Mouse (Mus musculus) adrenal gland, postnatal 14 days (tissue): Measurements from ENCODE around the gene Hyls1. TPM values are rescaled to one million over a fixed set of nuclear protein-coding genes. Genes with fewer than 3 reads are reported as not detected.

Experiments used
- total RNA-seq: library from RNA; stranded (reverse); gene quantifications from 2 replicates; pipeline ENCODE4 v1.2.3, GENCODE M21; 2021

Hyls1 gene
- total RNA-seq, 1 experiment from 2014 or later = 4.2 TPM

Other genes starting within 250 kb of the Hyls1 start
- gene Cdon, start 149.3 kb downstream of the Hyls1 start, total RNA-seq = 22.1 and 24.4 TPM in 2 replicates
- not detected in 2 replicates for gene Gm1113, start 52.1 kb downstream of the Hyls1 start, total RNA-seq
- gene Ddx25, start 11.9 kb downstream of the Hyls1 start, total RNA-seq = 0.67 and 0.68 TPM in 2 replicates
- 14.1 and 16.3 TPM in 2 replicates for gene Pus3, start 11.8 kb downstream of the Hyls1 start, total RNA-seq
- gene Pate2, start 114 bp downstream of the Hyls1 start, total RNA-seq = 0.26 TPM in 1 of 2 replicates, not detected in the other
- gene Pate4, start 41.5 kb upstream of the Hyls1 start, total RNA-seq = not detected in 2 replicates
- gene Pate3, start 77.8 kb upstream of the Hyls1 start, total RNA-seq = not detected in 2 replicates
- not detected in 2 replicates for gene Pate1, start 117.0 kb upstream of the Hyls1 start, total RNA-seq
- gene Gm17677, start 170.7 kb upstream of the Hyls1 start, total RNA-seq = not detected in 2 replicates
- gene Gm17727, start 207.7 kb upstream of the Hyls1 start, total RNA-seq = not detected in 2 replicates
- not detected in 2 replicates for gene Gm27235, start 219.7 kb upstream of the Hyls1 start, total RNA-seq
- gene D730048I06Rik, start 219.7 kb upstream of the Hyls1 start, total RNA-seq = not detected in 2 replicates